Mouse (Mus musculus): ENCODE measurements around the gene Apln.

DNA sequence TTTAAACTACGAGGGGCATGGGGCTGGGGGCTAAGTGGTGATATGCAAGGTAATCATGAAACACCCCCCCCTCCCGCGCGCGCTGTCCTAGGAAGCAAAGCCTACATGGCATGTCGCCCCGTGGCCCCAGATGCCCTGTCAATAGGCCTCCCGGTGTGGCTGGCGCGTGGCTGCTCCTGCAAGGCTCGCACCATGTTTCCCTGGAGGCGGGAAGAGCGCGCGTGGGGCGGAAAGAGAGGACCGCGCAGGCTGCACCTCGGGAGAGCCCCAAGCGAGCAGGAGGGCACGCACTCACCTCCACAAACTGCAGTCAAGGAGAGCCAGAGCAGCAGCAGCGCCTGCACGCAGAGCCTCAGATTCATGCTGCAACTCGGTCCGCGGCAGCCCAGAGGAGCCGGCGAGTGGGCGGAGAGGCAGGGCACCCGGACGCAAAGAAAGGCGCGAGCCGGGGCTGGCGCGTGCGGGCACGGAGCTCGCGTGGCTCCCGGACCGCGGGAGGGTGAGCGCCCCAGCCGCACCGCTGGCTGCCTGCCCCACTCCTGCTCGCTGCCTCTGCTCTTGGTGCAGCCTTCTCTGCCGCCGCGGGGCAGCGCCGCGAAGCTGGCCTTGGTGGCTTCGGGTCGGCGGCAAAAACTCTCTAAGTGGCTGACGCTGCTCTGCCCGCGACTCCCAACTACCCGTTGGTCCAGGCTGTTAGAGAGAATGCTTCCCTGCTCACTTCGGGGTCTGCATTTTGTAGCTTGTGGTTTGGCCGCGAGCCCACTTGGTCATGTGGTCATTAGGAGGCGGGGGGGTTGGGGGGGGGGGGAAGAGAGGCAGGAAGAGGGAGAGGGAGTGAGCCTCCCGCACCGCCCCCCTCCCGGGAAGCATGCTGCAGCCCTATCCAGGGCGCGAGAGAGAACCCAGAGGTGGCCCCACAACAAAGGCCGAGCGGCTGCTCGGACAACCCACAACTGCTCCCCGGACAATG lies at the start of gene Apln:
- TF ChIP-seq POLR2A (IDR thresholded peaks at IDR 0.05; ENCODE audit: borderline replicate concordance, low read depth, low read length) (no peak), CTCF (IDR thresholded peaks at IDR 0.05; ENCODE audit: low read depth, low read length) (no peak)

Data from bone marrow macrophage, adult 2 months (primary cell).